Mouse (Mus musculus): ENCODE measurements around the gene Saxo2. TPM values are rescaled to one million over a fixed set of nuclear protein-coding genes. Genes with fewer than 3 reads are reported as not detected.

The Saxo2 gene
- polyA plus RNA-seq, 1 experiment from 2014 or later: 6.3 TPM

- no peak for DNase-seq (ENCODE audit: low spot score)
- H3K36me3 ChIP-seq (replicated peaks): no peaks in the 10 kb centered on the region
- peaks cover 10% of the 10 kb centered on the region for H3K4me1 ChIP-seq
- no peak overlapping the region for H3K4me3 ChIP-seq
- H3K27me3 ChIP-seq (replicated peaks; ENCODE audit: low read depth, poor library complexity, severe bottlenecking): no peaks in the 10 kb centered on the region
- H3K27ac ChIP-seq (replicated peaks): no peak overlapping the region
- H3K9me3 ChIP-seq: no peaks in the 10 kb centered on the region
- WGBS: 78% methylated on average over 6 of the region's 6 CpGs
Measured at GRCm38 (mm10) chr7:82605425-82605824, 42.9 kb downstream of the Saxo2 start.

GRCm38 (mm10) chr7:82602008-82602407 lies 46.3 kb downstream of the Saxo2 start:
- H3K27ac ChIP-seq (replicated peaks): no peak overlapping the region
- H3K36me3 ChIP-seq (replicated peaks): no peaks in the 10 kb centered on the region
- DNase-seq (ENCODE audit: low spot score): no peak
- no peaks in the 10 kb centered on the region for H3K27me3 ChIP-seq (replicated peaks; ENCODE audit: low read depth, poor library complexity, severe bottlenecking)
- 76% methylated on average over 4 of the region's 4 CpGs for WGBS
- H3K4me3 ChIP-seq: no peak overlapping the region
- no peaks in the 10 kb centered on the region for H3K9me3 ChIP-seq
- peaks cover 10% of the 10 kb centered on the region for H3K4me1 ChIP-seq

GRCm38 (mm10) chr7:82590931-82591330 lies 57.4 kb downstream of the Saxo2 start:
- no peaks in the 10 kb centered on the region for H3K36me3 ChIP-seq (replicated peaks)
- no peak for DNase-seq (ENCODE audit: low spot score)
- H3K9me3 ChIP-seq: no peaks in the 10 kb centered on the region
- H3K27me3 ChIP-seq (replicated peaks; ENCODE audit: low read depth, poor library complexity, severe bottlenecking): no peaks in the 10 kb centered on the region
- H3K27ac ChIP-seq (replicated peaks): no peak overlapping the region
- H3K4me3 ChIP-seq: no peak overlapping the region
- WGBS: 89% methylated on average over 6 of the region's 6 CpGs
- no peaks in the 10 kb centered on the region for H3K4me1 ChIP-seq

Other genes starting within 250 kb of the Saxo2 start
- 23.1 and 24.0 TPM in 2 replicates for gene Efl1, start 86 bp upstream of the Saxo2 start, polyA plus RNA-seq (2016; fragmentation: Nextera tagmentation; extraction: Ambion mirVana)
- gene Mex3b, start 218.8 kb upstream of the Saxo2 start, polyA plus RNA-seq (2016; fragmentation: Nextera tagmentation; extraction: Ambion mirVana): 27.8 and 30.1 TPM in 2 replicates

Measured in embryonic facial prominence, embryonic 10.5 days (tissue).